Mouse (Mus musculus) C2C12 (cell line): Measurements from ENCODE around the gene Atg5. TPM values are rescaled to one million over a fixed set of nuclear protein-coding genes. Genes with fewer than 3 reads are reported as not detected.

Experiments used
- H3K27me3 ChIP-seq: one replicate; pipeline ENCODE4 v1.6.1; 2011; ENCODE audit not compliant: control insufficient read depth, insufficient read depth, insufficient read length
- H3K36me3 ChIP-seq: one replicate; pipeline ENCODE4 v1.6.1; 2011; ENCODE audit not compliant: control insufficient read depth, insufficient read depth
- H3K4me3 ChIP-seq: one replicate; pipeline ENCODE4 v1.5.1; 2011; ENCODE audit warnings: mild to moderate bottlenecking, control low read depth; ENCODE audit not compliant: poor library complexity, insufficient read depth, severe bottlenecking
- H3K79me2 ChIP-seq: one replicate; pipeline ENCODE4 v1.6.1; 2011; ENCODE audit not compliant: control insufficient read depth, insufficient read depth
- H3K79me3 ChIP-seq: one replicate; pipeline ENCODE4 v1.6.1; 2011; ENCODE audit warnings: low read depth, control low read depth
- H3ac ChIP-seq: one replicate; pipeline ENCODE3; 2011; ENCODE audit warnings: low read depth; ENCODE audit not compliant: control insufficient read depth, insufficient read length
- CEBPB ChIP-seq: IDR thresholded peaks from one replicate; pipeline ENCODE4 v1.6.1; 2011; ENCODE audit warnings: low read depth, mild to moderate bottlenecking, control low read depth, moderate library complexity
- CTCF ChIP-seq: IDR thresholded peaks from one replicate; pipeline ENCODE4 v1.5.1; 2011; ENCODE audit not compliant: control insufficient read depth, insufficient read depth, insufficient read length
- FOSL1 ChIP-seq: IDR thresholded peaks from one replicate; pipeline ENCODE4 v1.8.0; 2011; ENCODE audit warnings: mild to moderate bottlenecking, low read length; ENCODE audit not compliant: poor library complexity, insufficient read depth, severe bottlenecking
- MAX ChIP-seq: IDR thresholded peaks from one replicate; pipeline ENCODE4 v1.6.1; 2011; ENCODE audit warnings: mild to moderate bottlenecking, control low read depth
- MYOD1 ChIP-seq: IDR thresholded peaks from one replicate; pipeline ENCODE4 v1.6.1; 2011; ENCODE audit warnings: low read depth; ENCODE audit not compliant: control insufficient read depth, insufficient read length
- MYOG ChIP-seq: IDR thresholded peaks from one replicate; pipeline ENCODE4 v1.6.1; 2011; ENCODE audit not compliant: control insufficient read depth, insufficient read length; ENCODE audit errors: extremely low read depth
- USF1 ChIP-seq: IDR thresholded peaks from one replicate; pipeline ENCODE4 v1.6.1; 2011; ENCODE audit warnings: low read depth, mild to moderate bottlenecking, control low read depth, moderate library complexity
- microRNA-seq: library from miRNA; unstranded; fragments of <30 nt; microRNA quantifications from one replicate; pipeline ENCODE4, GENCODE M21; 2019; ENCODE audit warnings: borderline microRNAs expressed
- polyA plus RNA-seq: library from polyadenylated mRNA; unstranded; fragments of >200 nt; fragmentation: generic; extraction: Trizol; gene quantifications from one replicate; pipeline ENCODE4 v1.2.1, GENCODE M21; 2012; ENCODE audit warnings: missing spikeins

Gene Atg5
- polyA plus RNA-seq, 1 experiment = 13.6 TPM

DNA sequence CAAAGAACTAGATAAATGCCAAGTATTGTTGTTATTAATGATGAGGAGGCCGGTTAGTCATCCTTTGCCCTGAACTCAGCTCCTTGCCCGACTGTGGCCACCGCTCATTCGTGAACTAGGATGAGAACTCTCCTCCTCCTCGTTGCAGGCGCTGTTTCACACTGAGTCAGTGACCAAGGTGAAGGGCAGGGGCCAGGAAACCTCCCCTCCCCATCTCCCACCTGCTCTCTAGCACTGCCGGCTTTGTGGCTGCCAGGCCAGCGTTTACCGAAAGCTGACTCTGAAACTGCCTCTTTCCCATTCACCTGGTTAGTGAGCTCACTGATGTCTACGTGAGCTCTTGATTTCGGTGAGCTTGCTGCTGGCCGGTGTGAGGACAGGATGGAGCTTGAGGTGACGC is 132.4 kb downstream of the Atg5 start:
- Histone ChIP-seq H3K4me3 (no peak overlapping the region), H3ac (no peak overlapping the region), H3K27me3 (no peaks in the 10 kb centered on the region), H3K36me3 (no peaks in the 10 kb centered on the region), H3K79me3 (no peaks in the 10 kb centered on the region), H3K79me2 (no peaks in the 10 kb centered on the region)
- TF ChIP-seq MYOG = no peak
- TF ChIP-seq CEBPB = no peak
- TF ChIP-seq FOSL1 = no peak
- TF ChIP-seq MAX = no peak
- no peak for TF ChIP-seq MYOD1
- no peak for TF ChIP-seq CTCF
- no peak for TF ChIP-seq USF1

DNA sequence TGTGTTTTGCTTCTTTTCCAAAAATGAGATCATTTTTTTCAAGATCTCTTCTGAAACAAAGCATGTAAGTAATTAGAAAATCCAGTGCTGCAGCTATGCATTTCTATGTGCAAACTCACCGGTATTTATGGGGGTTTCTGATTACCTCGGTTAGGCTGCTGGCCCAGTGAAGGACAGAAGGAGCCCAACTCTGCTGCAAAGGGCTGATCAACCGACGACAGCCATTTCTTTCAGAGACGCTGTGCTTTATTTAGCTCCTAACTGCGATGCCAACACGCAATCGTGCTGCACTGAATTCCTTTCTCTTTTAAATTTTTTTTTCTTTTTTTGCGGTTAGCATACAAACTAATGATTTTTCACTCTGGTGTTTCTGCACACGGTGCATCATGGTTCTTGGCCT is 133.4 kb downstream of the Atg5 start:
- no peaks in the 10 kb centered on the region for H3K36me3 ChIP-seq
- no peak overlapping the region for H3ac ChIP-seq
- no peak overlapping the region for H3K4me3 ChIP-seq
- H3K79me3 ChIP-seq = no peaks in the 10 kb centered on the region
- no peaks in the 10 kb centered on the region for H3K27me3 ChIP-seq
- TF ChIP-seq MYOD1 (no peak), MYOG (no peak), USF1 (no peak), CTCF (no peak), CEBPB (no peak), FOSL1 (no peak), MAX (no peak)
- H3K79me2 ChIP-seq = no peaks in the 10 kb centered on the region

DNA sequence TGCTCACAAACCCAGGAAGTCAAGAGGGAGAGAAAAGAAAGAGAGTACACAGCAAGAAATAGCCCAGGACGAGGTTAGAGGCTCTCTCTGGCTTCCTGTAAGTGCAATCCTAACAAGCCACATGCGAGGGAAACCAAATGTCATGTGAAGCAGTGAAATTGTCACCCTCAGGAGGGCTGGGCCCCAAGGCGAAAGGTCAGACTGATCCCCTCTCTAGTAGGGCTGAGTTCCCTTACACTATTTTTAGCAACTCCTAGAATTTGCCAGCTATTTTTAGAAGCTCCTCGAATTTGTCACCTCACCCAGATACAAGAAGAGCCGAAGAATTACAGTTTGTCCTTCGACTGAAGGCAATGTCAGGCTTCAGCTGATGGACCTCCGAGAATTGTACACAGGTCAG is 135.3 kb downstream of the Atg5 start:
- Histone ChIP-seq H3K79me2 (no peaks in the 10 kb centered on the region), H3K27me3 (no peaks in the 10 kb centered on the region), H3K4me3 (no peak overlapping the region), H3ac (no peak overlapping the region), H3K79me3 (no peaks in the 10 kb centered on the region), H3K36me3 (no peaks in the 10 kb centered on the region)
- TF ChIP-seq MAX (no peak), USF1 (no peak), MYOD1 (no peak), MYOG (no peak), CEBPB (no peak), CTCF (no peak), FOSL1 (no peak)

DNA sequence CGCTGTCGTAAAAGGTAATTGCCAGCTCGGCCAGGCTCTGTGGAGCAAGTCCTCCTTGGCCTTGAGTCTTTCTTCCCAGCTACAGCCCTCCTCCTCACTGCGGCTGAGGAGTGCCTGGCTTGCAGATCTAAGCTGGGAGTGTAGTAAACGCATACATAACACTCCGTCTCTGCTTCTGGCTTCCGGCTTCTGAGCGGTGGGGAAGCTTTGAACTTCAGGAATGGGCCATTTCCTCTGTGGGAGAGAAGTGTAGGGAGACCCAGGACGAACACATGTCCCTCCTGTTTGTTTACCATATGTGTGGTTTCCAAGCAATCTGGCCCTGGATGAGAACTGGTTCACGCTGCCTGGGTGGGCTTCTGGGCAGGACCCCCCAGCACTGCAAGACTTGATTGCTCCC is 140.9 kb downstream of the Atg5 start:
- Histone ChIP-seq H3ac (no peak overlapping the region), H3K79me2 (no peaks in the 10 kb centered on the region), H3K27me3 (no peaks in the 10 kb centered on the region), H3K4me3 (no peak overlapping the region), H3K79me3 (no peaks in the 10 kb centered on the region), H3K36me3 (no peaks in the 10 kb centered on the region)
- TF ChIP-seq CEBPB = no peak
- no peak for TF ChIP-seq MYOG
- no peak for TF ChIP-seq FOSL1
- no peak for TF ChIP-seq MAX
- no peak for TF ChIP-seq USF1
- no peak for TF ChIP-seq CTCF
- no peak for TF ChIP-seq MYOD1

DNA sequence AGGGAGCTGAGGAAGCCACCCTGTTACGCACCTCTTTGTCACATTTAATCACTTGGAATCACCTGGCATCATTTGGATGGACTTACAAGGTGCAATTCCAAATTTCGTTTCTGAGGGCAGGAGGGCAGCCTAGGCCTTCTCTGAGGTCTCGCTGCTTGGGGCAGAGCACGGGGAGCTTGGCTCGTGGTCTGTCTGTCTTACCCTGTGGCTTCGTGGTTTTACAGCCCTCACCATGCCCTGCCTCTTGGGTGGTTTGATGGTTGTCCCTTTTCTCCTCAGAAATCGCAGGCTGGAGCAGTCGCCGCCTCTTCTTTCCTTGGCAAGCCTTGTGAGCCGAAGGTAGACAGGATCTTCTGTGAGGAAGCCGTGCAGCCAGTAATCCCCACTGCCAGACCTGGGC is 141.8 kb downstream of the Atg5 start:
- Histone ChIP-seq H3K27me3 (no peaks in the 10 kb centered on the region), H3K4me3 (no peak overlapping the region), H3K79me2 (no peaks in the 10 kb centered on the region), H3ac (no peak overlapping the region), H3K36me3 (no peaks in the 10 kb centered on the region), H3K79me3 (no peaks in the 10 kb centered on the region)
- TF ChIP-seq CEBPB = no peak
- TF ChIP-seq FOSL1 = no peak
- TF ChIP-seq MYOG = no peak
- TF ChIP-seq CTCF = no peak
- TF ChIP-seq USF1 = no peak
- TF ChIP-seq MYOD1 = no peak
- no peak for TF ChIP-seq MAX

Small RNA genes within 50 kb of the gene (microRNA-seq; reads per million reads assigned to microRNA genes)
- 1.2 reads per million, percentile 26 among the genes with 10 or more reads in this experiment for gene Mir1929

Other genes starting within 250 kb of the Atg5 start
- 11.1 TPM for gene Crybg1, start 119.5 kb upstream of the Atg5 start, polyA plus RNA-seq